Mouse (Mus musculus) kidney, adult 2 months (tissue): ENCODE measurements around the gene Gtf3c5.

Experiments
- CTCF ChIP-seq: fragments of 200-500 bp; conservative IDR thresholded peaks from 2 replicates; pipeline ENCODE4 v1.5.1; 2011; ENCODE audit warnings: low read depth, mild to moderate bottlenecking, control low read depth, low read length, moderate library complexity, mixed read lengths; ENCODE audit not compliant: insufficient read depth, insufficient read length
- POLR2A ChIP-seq: fragments of 200-500 bp; IDR thresholded peaks from one replicate; pipeline ENCODE4 v1.6.1; 2011; ENCODE audit warnings: low read depth, low read length, control low read depth

DNA sequence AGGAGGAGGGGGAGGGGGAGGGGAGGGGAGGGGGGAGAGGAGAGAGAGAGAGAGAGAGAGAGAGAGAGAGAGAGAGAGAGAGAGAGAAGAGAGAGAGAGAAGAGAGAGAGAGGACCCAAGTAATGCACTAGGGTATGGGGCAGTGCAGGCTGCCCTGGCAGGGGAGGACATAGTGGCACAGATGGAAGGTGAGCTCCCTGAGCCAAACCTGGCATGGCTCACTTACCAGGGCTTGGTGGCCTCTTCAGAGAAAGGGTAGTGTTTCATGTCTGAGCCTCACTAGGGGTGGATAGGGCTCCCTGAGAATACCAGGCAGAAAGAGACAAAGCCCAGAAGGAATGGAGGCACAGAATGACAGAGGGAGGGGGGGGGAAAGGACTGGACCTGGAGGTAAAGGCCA is 19.7 kb downstream of the Gtf3c5 start:
- TF ChIP-seq CTCF (no peak), POLR2A (no peak)
